Mouse (Mus musculus) kidney, postnatal 4 days (tissue): ENCODE results near the gene Atad3a.
"Not testable (repeated sequence)": the region's sequence is repeated elsewhere in the genome, so short reads cannot be mapped to it uniquely, and the experiment has no call there.

Experiments
- DNase-seq, 2 experiments: peaks; one replicate each; pipeline ENCODE4 v3.0.0; 2021; ENCODE audit warnings: mixed read lengths in 2 of 2

Gene Atad3a

GRCm38 (mm10) chr4:155760613-155761355 lies at the start of gene Atad3a:
Gene Atad3a (minus strand): TSS chr4:155761093.
- peak; percentile 97 to 98 for DNase-seq

- no peak for DNase-seq
Measured at GRCm38 (mm10) chr4:155807841-155808240, 46.9 kb upstream of the Atad3a start.

GRCm38 (mm10) chr4:155803340-155804041 lies 42.6 kb upstream of the Atad3a start:
- peak; percentile 98 for DNase-seq

GRCm38 (mm10) chr4:155802741-155803339 lies 41.9 kb upstream of the Atad3a start, which contains the start of gene Mrpl20:
Gene Mrpl20 (plus strand): TSS chr4:155802878.
- DNase-seq: peak in 1 of 2 experiments; percentile 35

GRCm38 (mm10) chr4:155802075-155802474 lies 41.2 kb upstream of the Atad3a start:
- no peak for DNase-seq

GRCm38 (mm10) chr4:155793730-155794129 lies 32.8 kb upstream of the Atad3a start:
- no peak for DNase-seq

GRCm38 (mm10) chr4:155791240-155791933 lies 30.5 kb upstream of the Atad3a start:
- peak; percentile 43 to 61 for DNase-seq

- peak in 1 of 2 experiments; percentile 26 for DNase-seq
Measured at GRCm38 (mm10) chr4:155790650-155791161, 29.8 kb upstream of the Atad3a start.

GRCm38 (mm10) chr4:155790021-155790489 lies 29.2 kb upstream of the Atad3a start, which contains the start of gene Ankrd65:
Gene Ankrd65 (plus strand): TSS chr4:155790439.
- no peak for DNase-seq

GRCm38 (mm10) chr4:155788833-155789232 lies 27.9 kb upstream of the Atad3a start:
- not testable (repeated sequence) for DNase-seq

GRCm38 (mm10) chr4:155788300-155788699 lies 27.4 kb upstream of the Atad3a start:
- no peak for DNase-seq

- no peak for DNase-seq
Measured at GRCm38 (mm10) chr4:155785819-155786218, 24.9 kb upstream of the Atad3a start, which contains the start of gene Tmem88b. Gene Tmem88b (minus strand): TSS chr4:155785874.

GRCm38 (mm10) chr4:155785246-155785645 lies 24.4 kb upstream of the Atad3a start:
- DNase-seq: no peak

GRCm38 (mm10) chr4:155784081-155784701 lies 23.3 kb upstream of the Atad3a start:
- DNase-seq: peak; percentile 86 to 91

- DNase-seq: no peak
Measured at GRCm38 (mm10) chr4:155783486-155784080, 22.7 kb upstream of the Atad3a start.

GRCm38 (mm10) chr4:155780895-155781294 lies 20.0 kb upstream of the Atad3a start:
- peak; percentile 76 to 84 for DNase-seq

- DNase-seq: no peak
Measured at GRCm38 (mm10) chr4:155779498-155779897, 18.6 kb upstream of the Atad3a start.

GRCm38 (mm10) chr4:155777816-155778215 lies 16.9 kb upstream of the Atad3a start:
- DNase-seq: peak in 1 of 2 experiments; percentile 13

GRCm38 (mm10) chr4:155776704-155777335 lies 15.9 kb upstream of the Atad3a start:
- peak in 1 of 2 experiments; percentile 32 for DNase-seq

GRCm38 (mm10) chr4:155775855-155776254 lies 15.0 kb upstream of the Atad3a start:
- DNase-seq: peak in 1 of 2 experiments; percentile 48
